ENCODE assay signal across 24 mouse cellular contexts in genomic region chr1:177692491-177692890, GRCm38 (mm10). TPM values are rescaled to one million over a fixed set of nuclear protein-coding genes. Genes with fewer than 3 reads are reported as not detected.
DNase-seq lines count a peak whose midpoint lies in the region; ATAC-seq lines count a peak whose summit lies in the region.
"Had no signal": no experiment of that assay in that cellular context is flagged by ENCODE, and none has a peak within 500 bp of the region (broad histone marks: within the 10 kb centered on the region; RNA-seq: fewer than 3 reads in every experiment).

No protein-coding gene starts in this region.

- peaks cover 20% of the 10 kb centered on the region for H3K4me1 ChIP-seq in forebrain, embryonic 10.5 days
- H3K4me1 ChIP-seq in forebrain, embryonic 13.5 days = no peaks in the 10 kb centered on the region
- H3K4me1 ChIP-seq in kidney, embryonic 14.5 days (ENCODE audit: control insufficient read depth, insufficient read depth, low read length) = no peaks in the 10 kb centered on the region
- H3K4me1 ChIP-seq: embryonic facial prominence, embryonic 15.5 days; hindbrain, embryonic 13.5 days; intestine, embryonic 15.5 days had no signal

- H3K4me2 ChIP-seq in forebrain, embryonic 13.5 days = no peak overlapping the region
- no peak overlapping the region for H3K4me2 ChIP-seq in kidney, embryonic 14.5 days (replicated peaks; ENCODE audit: low read depth, low read length)
- H3K4me2 ChIP-seq: embryonic facial prominence, embryonic 15.5 days; forebrain, embryonic 12.5 days; heart, embryonic 13.5 days; hindbrain, embryonic 13.5 days; intestine, embryonic 15.5 days had no signal

- no peaks in the 10 kb centered on the region for H3K27me3 ChIP-seq in forebrain, embryonic 10.5 days (ENCODE audit: poor library complexity, severe bottlenecking)
- H3K27me3 ChIP-seq in forebrain, embryonic 13.5 days = 0 out of 2 replicates have a peak, but pooled peaks cover under 1% of the 10 kb centered on the region
- no peaks in the 10 kb centered on the region for H3K27me3 ChIP-seq in kidney, embryonic 14.5 days (ENCODE audit: control insufficient read depth, insufficient read depth, low read length)
- H3K27me3 ChIP-seq: embryonic facial prominence, embryonic 15.5 days; hindbrain, embryonic 13.5 days; intestine, embryonic 15.5 days had no signal

- H3K36me3 ChIP-seq in forebrain, embryonic 10.5 days (replicated peaks) = no peaks in the 10 kb centered on the region
- no peaks in the 10 kb centered on the region for H3K36me3 ChIP-seq in forebrain, embryonic 13.5 days (ENCODE audit: poor library complexity, severe bottlenecking)
- no peaks in the 10 kb centered on the region for H3K36me3 ChIP-seq in kidney, embryonic 14.5 days (ENCODE audit: control insufficient read depth, insufficient read depth, low read length)
- H3K36me3 ChIP-seq: embryonic facial prominence, embryonic 15.5 days; forebrain, embryonic 12.5 days; heart, embryonic 13.5 days; hindbrain, embryonic 13.5 days; intestine, embryonic 15.5 days had no signal

- H3K27ac ChIP-seq in forebrain, embryonic 10.5 days = 0 out of 2 replicates have a peak overlapping the region, but pooled peaks have one; percentile 25
- no peak overlapping the region for H3K27ac ChIP-seq in forebrain, embryonic 13.5 days
- no peak overlapping the region for H3K27ac ChIP-seq in kidney, embryonic 14.5 days (ENCODE audit: low read depth, low read length)
- H3K27ac ChIP-seq: embryonic facial prominence, embryonic 15.5 days; forebrain, embryonic 12.5 days; gastrocnemius, adult 2 months; heart, embryonic 13.5 days; hindbrain, embryonic 13.5 days; intestine, embryonic 15.5 days had no signal

- DNase-seq in adrenal gland, adult 8-10 months = peak; percentile 26
- no peak for DNase-seq in adrenal gland, adult 18-20 months (ENCODE audit: low spot score in 2 of 2)
- DNase-seq in forebrain, embryonic 10.5 days (ENCODE audit: extremely low spot score, low spot score) = no peak
- DNase-seq in kidney, postnatal 36 days = no peak
- peak; percentile 12 for DNase-seq in ovary, postnatal 36 days (ENCODE audit: low spot score)
- DNase-seq in ovary, adult 18-20 months (ENCODE audit: low spot score) = no peak
- DNase-seq: cerebellum, adult 8-10 months; gastrocnemius, adult 2 months; gastrocnemius, postnatal 25 days; heart, postnatal 36 days; kidney, adult 18-20 months had no signal

- 66% methylated on average over 11 of the region's 11 CpGs for WGBS in forebrain, embryonic 10.5 days
- 72% methylated on average over 11 of the region's 11 CpGs for WGBS in forebrain, embryonic 13.5 days
- 59% methylated on average over 11 of the region's 11 CpGs for WGBS in kidney, embryonic 14.5 days

- ATAC-seq in forebrain, embryonic 13.5 days = no peak
- ATAC-seq in kidney, embryonic 14.5 days (ENCODE audit: low FRiP score, low TSS enrichment) = peak; percentile 36; the same call in 1 of the 2 replicates
- ATAC-seq: intestine, embryonic 15.5 days had no signal

- no peaks in the 10 kb centered on the region for H3K9me3 ChIP-seq in forebrain, embryonic 10.5 days
- H3K9me3 ChIP-seq in forebrain, embryonic 13.5 days (replicated peaks) = no peaks in the 10 kb centered on the region
- no peaks in the 10 kb centered on the region for H3K9me3 ChIP-seq in kidney, embryonic 14.5 days (ENCODE audit: control insufficient read depth, low read length)
- H3K9me3 ChIP-seq: embryonic facial prominence, embryonic 15.5 days; forebrain, embryonic 12.5 days; heart, embryonic 13.5 days; hindbrain, embryonic 13.5 days; intestine, embryonic 15.5 days had no signal

- H3K9ac ChIP-seq in forebrain, embryonic 13.5 days = no peak overlapping the region
- H3K9ac ChIP-seq in kidney, embryonic 14.5 days (ENCODE audit: low read depth, low read length) = no peak overlapping the region
- H3K9ac ChIP-seq: embryonic facial prominence, embryonic 15.5 days; forebrain, embryonic 12.5 days; heart, embryonic 13.5 days; hindbrain, embryonic 13.5 days; intestine, embryonic 15.5 days had no signal

- H3K4me3 ChIP-seq in forebrain, embryonic 10.5 days = no peak overlapping the region
- H3K4me3 ChIP-seq in forebrain, embryonic 13.5 days = no peak overlapping the region
- H3K4me3 ChIP-seq in kidney, embryonic 14.5 days (ENCODE audit: low read length) = no peak overlapping the region
- H3K4me3 ChIP-seq: embryonic facial prominence, embryonic 15.5 days; erythroblast, embryonic 14.5 days; forebrain, embryonic 12.5 days; gastrocnemius, adult 2 months; heart, embryonic 13.5 days; hindbrain, embryonic 13.5 days; intestine, embryonic 15.5 days had no signal

RNA-seq across cellular contexts. Expression of gene 1700016C15Rik, which starts 37.1 kb away (rescaled TPM):
- total RNA-seq in adrenal gland, adult 8-10 months (2022) = not detected
- not detected for total RNA-seq in adrenal gland, adult 18-20 months (2021)
- not detected in 2 replicates for polyA plus RNA-seq in forebrain, embryonic 10.5 days (2016; fragmentation: Nextera tagmentation; extraction: Ambion mirVana)
- polyA plus RNA-seq in forebrain, embryonic 13.5 days (2015; fragmentation: Nextera tagmentation; extraction: Ambion mirVana) = not detected in 2 replicates
- not detected in 2 replicates for polyA plus RNA-seq in kidney, embryonic 14.5 days (2014; fragmentation: Nextera tagmentation; extraction: Ambion mirVana)
- total RNA-seq: gastrocnemius, adult 2 months; granulocyte monocyte progenitor cell, adult 5-6 weeks; heart, postnatal 36 days; MEL had no signal
- polyA plus RNA-seq: C2C12; embryonic facial prominence, embryonic 11.5 days; erythroblast, embryonic 14.5 days; forebrain, embryonic 12.5 days; heart, embryonic 13.5 days; heart, postnatal 0 days had no signal

Comparison
In these comparisons a context has a peak if more than half of its experiments do, and no peak if none do; other contexts are left out.
1. DNase-seq: peak in adrenal gland, adult 8-10 months (single experiment) and ovary, postnatal 36 days (single experiment); none in adrenal gland, adult 18-20 months (0 of 2), forebrain, embryonic 10.5 days (single experiment), kidney, postnatal 36 days (0 of 2) and ovary, adult 18-20 months (single experiment).